Mouse (Mus musculus): ENCODE measurements around the gene Cdk8. TPM values are rescaled to one million over a fixed set of nuclear protein-coding genes. Genes with fewer than 3 reads are reported as not detected.
A peak's percentile ranks its signal among the peaks of the same experiment; 100 is the strongest.

Gene Cdk8
- polyA plus RNA-seq, 1 experiment from 2014 or later = 23.7 TPM

- H3K9me3 ChIP-seq (ENCODE audit: control insufficient read depth, low read length) = no peaks in the 10 kb centered on the region
- no peak overlapping the region for H3K9ac ChIP-seq (ENCODE audit: low read depth, low read length)
- no peaks in the 10 kb centered on the region for H3K4me1 ChIP-seq (ENCODE audit: control insufficient read depth, insufficient read depth, low read length)
- H3K27me3 ChIP-seq (replicated peaks; ENCODE audit: control insufficient read depth, insufficient read depth, low read length) = no peaks in the 10 kb centered on the region
- ATAC-seq (ENCODE audit: low read depth) (no peak), DNase-seq (ENCODE audit: low spot score) (no peak)
- no peak overlapping the region for H3K4me2 ChIP-seq (ENCODE audit: low read depth, low read length)
- H3K4me3 ChIP-seq (ENCODE audit: low read depth, low read length) = no peak overlapping the region
- no peak overlapping the region for H3K27ac ChIP-seq (replicated peaks; ENCODE audit: low read depth, low read length)
- H3K36me3 ChIP-seq (ENCODE audit: control insufficient read depth, insufficient read depth, low read length) = peaks cover 66% of the 10 kb centered on the region
- WGBS = 89% methylated on average over 5 of the region's 5 CpGs
Observed at GRCm38 (mm10) chr5:146292896-146293680, 62.1 kb downstream of the Cdk8 start.

- peaks cover 69% of the 10 kb centered on the region for H3K36me3 ChIP-seq (ENCODE audit: control insufficient read depth, insufficient read depth, low read length)
- H3K4me3 ChIP-seq (ENCODE audit: low read depth, low read length) = no peak overlapping the region
- H3K4me2 ChIP-seq (ENCODE audit: low read depth, low read length) = no peak overlapping the region
- no peak overlapping the region for H3K9ac ChIP-seq (ENCODE audit: low read depth, low read length)
- ATAC-seq (ENCODE audit: low read depth) (no peak), DNase-seq (ENCODE audit: low spot score) (no peak)
- H3K27ac ChIP-seq (replicated peaks; ENCODE audit: low read depth, low read length) = no peak overlapping the region
- no peaks in the 10 kb centered on the region for H3K4me1 ChIP-seq (ENCODE audit: control insufficient read depth, insufficient read depth, low read length)
- H3K27me3 ChIP-seq (replicated peaks; ENCODE audit: control insufficient read depth, insufficient read depth, low read length) = no peaks in the 10 kb centered on the region
- WGBS = 91% methylated on average over 11 of the region's 11 CpGs
- no peaks in the 10 kb centered on the region for H3K9me3 ChIP-seq (ENCODE audit: control insufficient read depth, low read length)
Observed at GRCm38 (mm10) chr5:146293919-146294700, 63.1 kb downstream of the Cdk8 start.

GRCm38 (mm10) chr5:146294834-146295233, 63.8 kb downstream of the Cdk8 start:
- Histone ChIP-seq H3K9ac (ENCODE audit: low read depth, low read length) (no peak overlapping the region), H3K27ac (replicated peaks; ENCODE audit: low read depth, low read length) (no peak overlapping the region), H3K9me3 (ENCODE audit: control insufficient read depth, low read length) (no peaks in the 10 kb centered on the region), H3K4me2 (ENCODE audit: low read depth, low read length) (no peak overlapping the region), H3K36me3 (ENCODE audit: control insufficient read depth, insufficient read depth, low read length) (peaks cover 72% of the 10 kb centered on the region), H3K4me3 (ENCODE audit: low read depth, low read length) (no peak overlapping the region), H3K27me3 (replicated peaks; ENCODE audit: control insufficient read depth, insufficient read depth, low read length) (no peaks in the 10 kb centered on the region), H3K4me1 (ENCODE audit: control insufficient read depth, insufficient read depth, low read length) (no peaks in the 10 kb centered on the region)
- 94% methylated on average over 5 of the region's 5 CpGs for WGBS
- DNase-seq (ENCODE audit: low spot score) (no peak), ATAC-seq (ENCODE audit: low read depth) (no peak)

GRCm38 (mm10) chr5:146298807-146299519, 67.9 kb downstream of the Cdk8 start:
- no peaks in the 10 kb centered on the region for H3K4me1 ChIP-seq (ENCODE audit: control insufficient read depth, insufficient read depth, low read length)
- H3K4me3 ChIP-seq (ENCODE audit: low read depth, low read length) = no peak overlapping the region
- H3K36me3 ChIP-seq (ENCODE audit: control insufficient read depth, insufficient read depth, low read length) = peaks cover 68% of the 10 kb centered on the region
- ATAC-seq (ENCODE audit: low read depth) (no peak), DNase-seq (ENCODE audit: low spot score) (peak; percentile 23)
- H3K27me3 ChIP-seq (replicated peaks; ENCODE audit: control insufficient read depth, insufficient read depth, low read length) = no peaks in the 10 kb centered on the region
- H3K9me3 ChIP-seq (ENCODE audit: control insufficient read depth, low read length) = no peaks in the 10 kb centered on the region
- no peak overlapping the region for H3K9ac ChIP-seq (ENCODE audit: low read depth, low read length)
- WGBS = 82% methylated on average over 13 of the region's 13 CpGs
- H3K4me2 ChIP-seq (ENCODE audit: low read depth, low read length) = no peak overlapping the region
- H3K27ac ChIP-seq (replicated peaks; ENCODE audit: low read depth, low read length) = no peak overlapping the region

GRCm38 (mm10) chr5:146299520-146299870, 68.5 kb downstream of the Cdk8 start:
- peak; percentile 22 for DNase-seq (ENCODE audit: low spot score)
- WGBS = 84% methylated on average over 8 of the region's 8 CpGs
- H3K36me3 ChIP-seq (ENCODE audit: control insufficient read depth, insufficient read depth, low read length) = peaks cover 68% of the 10 kb centered on the region
- no peak overlapping the region for H3K9ac ChIP-seq (ENCODE audit: low read depth, low read length)
- no peak overlapping the region for H3K4me2 ChIP-seq (ENCODE audit: low read depth, low read length)
- ATAC-seq (ENCODE audit: low read depth) = no peak
- H3K9me3 ChIP-seq (ENCODE audit: control insufficient read depth, low read length) = no peaks in the 10 kb centered on the region
- H3K4me1 ChIP-seq (ENCODE audit: control insufficient read depth, insufficient read depth, low read length) = no peaks in the 10 kb centered on the region
- no peak overlapping the region for H3K27ac ChIP-seq (replicated peaks; ENCODE audit: low read depth, low read length)
- no peaks in the 10 kb centered on the region for H3K27me3 ChIP-seq (replicated peaks; ENCODE audit: control insufficient read depth, insufficient read depth, low read length)
- no peak overlapping the region for H3K4me3 ChIP-seq (ENCODE audit: low read depth, low read length)

- Histone ChIP-seq H3K9ac (ENCODE audit: low read depth, low read length) (no peak overlapping the region), H3K9me3 (ENCODE audit: control insufficient read depth, low read length) (no peaks in the 10 kb centered on the region), H3K4me1 (ENCODE audit: control insufficient read depth, insufficient read depth, low read length) (no peaks in the 10 kb centered on the region), H3K4me2 (ENCODE audit: low read depth, low read length) (no peak overlapping the region), H3K27me3 (replicated peaks; ENCODE audit: control insufficient read depth, insufficient read depth, low read length) (no peaks in the 10 kb centered on the region), H3K27ac (replicated peaks; ENCODE audit: low read depth, low read length) (no peak overlapping the region), H3K4me3 (ENCODE audit: low read depth, low read length) (no peak overlapping the region), H3K36me3 (ENCODE audit: control insufficient read depth, insufficient read depth, low read length) (peaks cover 40% of the 10 kb centered on the region)
- ATAC-seq (ENCODE audit: low read depth) = 0 out of 2 replicates have a peak, but pooled peaks have one; percentile 54
- peak; percentile 21 for DNase-seq (ENCODE audit: low spot score)
- WGBS = 81% methylated on average over 5 of the region's 5 CpGs
Observed at GRCm38 (mm10) chr5:146303470-146303869, 72.4 kb downstream of the Cdk8 start.

- no peak for DNase-seq (ENCODE audit: low spot score)
- ATAC-seq (ENCODE audit: low read depth) = no peak
- Histone ChIP-seq H3K4me1 (ENCODE audit: control insufficient read depth, insufficient read depth, low read length) (no peaks in the 10 kb centered on the region), H3K4me3 (ENCODE audit: low read depth, low read length) (no peak overlapping the region), H3K36me3 (ENCODE audit: control insufficient read depth, insufficient read depth, low read length) (peaks cover 12% of the 10 kb centered on the region; the same call in 1 of the 2 replicates), H3K4me2 (ENCODE audit: low read depth, low read length) (no peak overlapping the region), H3K9me3 (ENCODE audit: control insufficient read depth, low read length) (no peaks in the 10 kb centered on the region), H3K27me3 (replicated peaks; ENCODE audit: control insufficient read depth, insufficient read depth, low read length) (no peaks in the 10 kb centered on the region), H3K9ac (ENCODE audit: low read depth, low read length) (no peak overlapping the region), H3K27ac (replicated peaks; ENCODE audit: low read depth, low read length) (no peak overlapping the region)
- 85% methylated on average over 8 of the region's 8 CpGs for WGBS
Observed at GRCm38 (mm10) chr5:146307046-146307743, 76.2 kb downstream of the Cdk8 start.

GRCm38 (mm10) chr5:146307744-146308096, 76.7 kb downstream of the Cdk8 start:
- Histone ChIP-seq H3K36me3 (ENCODE audit: control insufficient read depth, insufficient read depth, low read length) (peaks cover 12% of the 10 kb centered on the region; the same call in 1 of the 2 replicates), H3K27me3 (replicated peaks; ENCODE audit: control insufficient read depth, insufficient read depth, low read length) (no peaks in the 10 kb centered on the region), H3K9me3 (ENCODE audit: control insufficient read depth, low read length) (no peaks in the 10 kb centered on the region), H3K9ac (ENCODE audit: low read depth, low read length) (no peak overlapping the region), H3K27ac (replicated peaks; ENCODE audit: low read depth, low read length) (no peak overlapping the region), H3K4me1 (ENCODE audit: control insufficient read depth, insufficient read depth, low read length) (no peaks in the 10 kb centered on the region), H3K4me2 (ENCODE audit: low read depth, low read length) (no peak overlapping the region), H3K4me3 (ENCODE audit: low read depth, low read length) (no peak overlapping the region)
- 97% methylated on average over 4 of the region's 4 CpGs for WGBS
- DNase-seq (ENCODE audit: low spot score) (no peak), ATAC-seq (ENCODE audit: low read depth) (no peak)

Measured in embryonic facial prominence, embryonic 14.5 days (tissue).